Mouse (Mus musculus): ENCODE results near the gene Sh3bp5l. TPM values are rescaled to one million over a fixed set of nuclear protein-coding genes. Genes with fewer than 3 reads are reported as not detected.

The Sh3bp5l gene
- polyA plus RNA-seq, 1 experiment from 2014 or later, result 19.5 TPM

DNA sequence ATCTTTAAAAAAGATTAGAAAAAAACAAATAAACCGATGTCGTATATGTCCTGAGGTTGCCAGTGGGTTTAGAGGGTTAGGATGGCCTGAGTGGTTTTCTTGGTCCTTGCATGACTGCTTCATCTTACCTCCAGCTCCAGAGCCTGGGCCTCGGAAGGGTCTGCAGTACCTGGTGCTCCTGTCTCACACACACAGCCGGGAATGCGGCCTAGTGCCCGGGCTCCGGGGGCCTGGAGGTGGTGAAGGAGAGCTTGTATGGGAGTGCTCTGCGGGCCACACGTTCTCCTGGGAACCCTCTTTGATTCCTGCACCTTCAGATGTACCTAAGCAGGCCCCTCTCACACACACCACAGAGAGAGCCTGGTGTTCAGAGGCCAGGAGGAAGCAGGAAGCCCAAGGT, 21.9 kb upstream of the Sh3bp5l start:
- 94% methylated on average over 9 of the region's 9 CpGs for WGBS
- Histone ChIP-seq H3K9me3 (ENCODE audit: control insufficient read depth, low read length) (no peaks in the 10 kb centered on the region), H3K4me3 (ENCODE audit: control insufficient read depth in 1 of 2, insufficient read depth in 1 of 2, low read depth in 1 of 2, low read length in 2 of 2) (no peak overlapping the region), H3K36me3 (ENCODE audit: control insufficient read depth, insufficient read depth, low read length) (0 out of 2 replicates have a peak, but pooled peaks cover 7% of the 10 kb centered on the region), H3K4me1 (ENCODE audit: control insufficient read depth in 2 of 2, insufficient read depth in 2 of 2, low read length in 2 of 2) (peaks cover 5 to 7% of the 10 kb centered on the region in 2 experiments), H3K27ac (replicated peaks in 1 of 2; ENCODE audit: control insufficient read depth in 1 of 2, insufficient read depth in 1 of 2, low read depth in 2 of 2, low read length in 2 of 2) (no peak overlapping the region), H3K9ac (ENCODE audit: low read length) (no peak overlapping the region), H3K4me2 (ENCODE audit: low read length) (no peak overlapping the region), H3K27me3 (ENCODE audit: control insufficient read depth, insufficient read depth, low read length) (no peaks in the 10 kb centered on the region)
- no peak for ATAC-seq (ENCODE audit: insufficient number of reproducible peaks, insufficient read depth, low FRiP score, low read depth)

DNA sequence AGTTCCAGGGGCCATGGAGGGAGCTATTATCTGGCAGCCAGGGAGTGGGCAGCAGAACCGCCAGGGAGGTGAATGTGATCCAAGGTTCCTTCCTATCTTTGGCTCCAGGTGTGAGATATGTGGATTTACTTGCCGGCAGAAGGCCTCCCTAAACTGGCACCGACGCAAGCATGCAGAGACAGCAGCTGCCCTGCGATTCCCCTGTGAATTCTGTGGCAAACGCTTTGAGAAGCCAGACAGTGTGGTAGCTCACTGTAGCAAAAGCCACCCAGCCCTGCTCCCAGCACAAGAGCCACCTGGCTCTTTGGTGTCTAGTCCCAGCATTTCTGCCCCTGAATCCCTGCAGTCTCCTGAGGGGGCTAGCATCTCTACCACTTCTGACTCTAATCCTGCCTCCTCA, 16.5 kb upstream of the Sh3bp5l start:
- WGBS, result 74% methylated on average over 6 of the region's 6 CpGs
- Histone ChIP-seq H3K27me3 (ENCODE audit: control insufficient read depth, insufficient read depth, low read length) (no peaks in the 10 kb centered on the region), H3K4me1 (ENCODE audit: control insufficient read depth in 2 of 2, insufficient read depth in 2 of 2, low read length in 2 of 2) (no peaks in the 10 kb centered on the region), H3K36me3 (ENCODE audit: control insufficient read depth, insufficient read depth, low read length) (peaks cover 44% of the 10 kb centered on the region), H3K4me2 (ENCODE audit: low read length) (no peak overlapping the region), H3K27ac (replicated peaks in 1 of 2; ENCODE audit: control insufficient read depth in 1 of 2, insufficient read depth in 1 of 2, low read depth in 2 of 2, low read length in 2 of 2) (no peak overlapping the region), H3K4me3 (ENCODE audit: control insufficient read depth in 1 of 2, insufficient read depth in 1 of 2, low read depth in 1 of 2, low read length in 2 of 2) (no peak overlapping the region), H3K9me3 (ENCODE audit: control insufficient read depth, low read length) (no peaks in the 10 kb centered on the region), H3K9ac (ENCODE audit: low read length) (no peak overlapping the region)
- ATAC-seq (ENCODE audit: insufficient number of reproducible peaks, insufficient read depth, low FRiP score, low read depth), result no peak

GRCm38 (mm10) chr11:58315536-58316168, 14.9 kb upstream of the Sh3bp5l start:
- peaks cover 60% of the 10 kb centered on the region for H3K36me3 ChIP-seq (ENCODE audit: control insufficient read depth, insufficient read depth, low read length)
- ATAC-seq (ENCODE audit: insufficient number of reproducible peaks, insufficient read depth, low FRiP score, low read depth), result no peak
- no peaks in the 10 kb centered on the region for H3K4me1 ChIP-seq (ENCODE audit: control insufficient read depth in 2 of 2, insufficient read depth in 2 of 2, low read length in 2 of 2)

DNA sequence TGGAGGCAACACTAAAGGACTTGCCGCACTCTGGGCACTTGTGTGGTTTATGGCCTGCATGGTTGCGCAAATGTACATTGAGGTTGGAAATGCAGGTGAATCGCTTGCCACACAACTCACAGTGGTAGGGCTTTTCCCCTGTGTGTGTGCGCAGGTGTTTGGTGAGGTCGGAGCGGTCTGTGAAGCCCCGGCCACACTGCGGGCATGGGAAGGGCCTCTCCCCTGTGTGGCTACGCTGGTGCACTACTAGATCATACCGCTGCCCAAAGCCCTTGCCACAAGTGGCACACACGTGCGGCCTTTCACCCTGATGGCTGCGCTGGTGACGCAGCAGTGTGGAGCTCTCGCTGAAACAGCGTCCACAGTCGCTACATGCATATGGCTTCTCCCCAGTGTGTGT, 14.2 kb upstream of the Sh3bp5l start:
- no peak overlapping the region for H3K4me2 ChIP-seq (ENCODE audit: low read length)
- 80% methylated on average over 17 of the region's 17 CpGs for WGBS
- H3K9me3 ChIP-seq (ENCODE audit: control insufficient read depth, low read length), result no peaks in the 10 kb centered on the region
- H3K36me3 ChIP-seq (ENCODE audit: control insufficient read depth, insufficient read depth, low read length), result peaks cover 63% of the 10 kb centered on the region
- H3K9ac ChIP-seq (ENCODE audit: low read length), result no peak overlapping the region
- H3K4me3 ChIP-seq (ENCODE audit: control insufficient read depth in 1 of 2, insufficient read depth in 1 of 2, low read depth in 1 of 2, low read length in 2 of 2), result no peak overlapping the region
- no peaks in the 10 kb centered on the region for H3K4me1 ChIP-seq (ENCODE audit: control insufficient read depth in 2 of 2, insufficient read depth in 2 of 2, low read length in 2 of 2)
- no peaks in the 10 kb centered on the region for H3K27me3 ChIP-seq (ENCODE audit: control insufficient read depth, insufficient read depth, low read length)
- no peak for ATAC-seq (ENCODE audit: insufficient number of reproducible peaks, insufficient read depth, low FRiP score, low read depth)
- no peak overlapping the region for H3K27ac ChIP-seq (replicated peaks in 1 of 2; ENCODE audit: control insufficient read depth in 1 of 2, insufficient read depth in 1 of 2, low read depth in 2 of 2, low read length in 2 of 2)

More at GRCm38 (mm10) chr11:58315536-58316168, 14.9 kb upstream of the Sh3bp5l start:
- whole genome bisulfite sequencing, result 92% methylated on average over 5 of the region's 5 CpGs
- Histone ChIP-seq H3K4me3 (ENCODE audit: control insufficient read depth in 1 of 2, insufficient read depth in 1 of 2, low read depth in 1 of 2, low read length in 2 of 2) (no peak overlapping the region), H3K27me3 (ENCODE audit: control insufficient read depth, insufficient read depth, low read length) (no peaks in the 10 kb centered on the region), H3K9me3 (ENCODE audit: control insufficient read depth, low read length) (no peaks in the 10 kb centered on the region), H3K9ac (ENCODE audit: low read length) (no peak overlapping the region), H3K27ac (replicated peaks in 1 of 2; ENCODE audit: control insufficient read depth in 1 of 2, insufficient read depth in 1 of 2, low read depth in 2 of 2, low read length in 2 of 2) (no peak overlapping the region), H3K4me2 (ENCODE audit: low read length) (no peak overlapping the region)

GRCm38 (mm10) chr11:58316768-58317390, 13.6 kb upstream of the Sh3bp5l start:
- no peak for ATAC-seq (ENCODE audit: insufficient number of reproducible peaks, insufficient read depth, low FRiP score, low read depth)
- peaks cover 63% of the 10 kb centered on the region for H3K36me3 ChIP-seq (ENCODE audit: control insufficient read depth, insufficient read depth, low read length)
- WGBS, result 74% methylated on average over 28 of the region's 28 CpGs

DNA sequence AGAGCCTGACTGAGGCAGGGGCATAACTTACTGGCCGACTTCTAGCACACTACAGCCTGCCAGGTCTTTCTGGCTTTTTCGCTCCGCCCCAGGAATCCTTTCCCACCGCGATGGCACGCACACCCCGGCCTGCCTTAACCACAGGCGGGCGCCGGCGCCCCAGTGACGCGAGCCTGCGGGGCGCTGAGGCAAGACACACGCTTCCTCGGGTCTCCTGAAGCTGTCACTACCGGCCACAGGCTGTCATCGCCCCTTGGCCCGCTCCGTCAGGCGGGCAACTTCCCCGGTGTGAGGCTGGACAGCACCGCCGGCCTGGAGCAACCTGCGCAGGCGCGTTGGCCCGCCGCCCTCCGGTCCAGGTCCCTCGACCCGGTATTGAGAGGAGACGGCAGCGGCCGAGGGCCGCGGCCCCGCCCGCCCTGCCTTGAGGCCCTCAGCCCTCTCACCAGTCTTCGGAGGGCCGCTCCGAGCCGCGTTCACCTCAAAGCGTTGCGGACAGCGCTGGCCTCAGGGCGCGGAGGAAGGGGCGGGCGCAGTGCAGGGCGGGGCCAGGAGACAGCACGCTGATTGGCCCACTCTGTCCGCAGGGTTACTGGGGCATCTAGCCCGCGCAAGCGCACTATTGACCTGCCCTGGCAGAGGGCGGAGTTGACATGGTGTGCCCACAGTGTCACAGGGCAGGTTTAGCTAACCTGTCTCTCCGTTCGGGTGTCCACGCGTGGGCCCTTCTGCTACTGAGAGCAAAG, 7.5 kb upstream of the Sh3bp5l start:
- H3K4me2 ChIP-seq (ENCODE audit: low read length), result peak overlapping the region; percentile 97
- peaks cover 5 to 15% of the 10 kb centered on the region in 2 experiments; a peak in 3 of 4 replicates for H3K4me1 ChIP-seq (ENCODE audit: control insufficient read depth in 2 of 2, insufficient read depth in 2 of 2, low read length in 2 of 2)
- H3K27ac ChIP-seq (replicated peaks in 1 of 2; ENCODE audit: control insufficient read depth in 1 of 2, insufficient read depth in 1 of 2, low read depth in 2 of 2, low read length in 2 of 2), result peak overlapping the region; percentile 92 to 97
- peaks cover 47% of the 10 kb centered on the region for H3K36me3 ChIP-seq (ENCODE audit: control insufficient read depth, insufficient read depth, low read length)
- peak overlapping the region; percentile 66 to 67 for H3K4me3 ChIP-seq (ENCODE audit: control insufficient read depth in 1 of 2, insufficient read depth in 1 of 2, low read depth in 1 of 2, low read length in 2 of 2)
- H3K9ac ChIP-seq (ENCODE audit: low read length), result peak overlapping the region; percentile 83
- no peaks in the 10 kb centered on the region for H3K9me3 ChIP-seq (ENCODE audit: control insufficient read depth, low read length)
- peak; percentile 98 for ATAC-seq (ENCODE audit: insufficient number of reproducible peaks, insufficient read depth, low FRiP score, low read depth)
- H3K27me3 ChIP-seq (ENCODE audit: control insufficient read depth, insufficient read depth, low read length), result no peaks in the 10 kb centered on the region
- under 1% methylated on average over 60 of the region's 63 CpGs for WGBS

More at GRCm38 (mm10) chr11:58316768-58317390, 13.6 kb upstream of the Sh3bp5l start:
- Histone ChIP-seq H3K27me3 (ENCODE audit: control insufficient read depth, insufficient read depth, low read length) (no peaks in the 10 kb centered on the region), H3K27ac (replicated peaks in 1 of 2; ENCODE audit: control insufficient read depth in 1 of 2, insufficient read depth in 1 of 2, low read depth in 2 of 2, low read length in 2 of 2) (no peak overlapping the region), H3K4me3 (ENCODE audit: control insufficient read depth in 1 of 2, insufficient read depth in 1 of 2, low read depth in 1 of 2, low read length in 2 of 2) (no peak overlapping the region), H3K4me2 (ENCODE audit: low read length) (no peak overlapping the region), H3K4me1 (ENCODE audit: control insufficient read depth in 2 of 2, insufficient read depth in 2 of 2, low read length in 2 of 2) (peaks cover 0 to 4% of the 10 kb centered on the region in 2 experiments; a peak in 2 of 4 replicates), H3K9me3 (ENCODE audit: control insufficient read depth, low read length) (no peaks in the 10 kb centered on the region), H3K9ac (ENCODE audit: low read length) (no peak overlapping the region)

DNA sequence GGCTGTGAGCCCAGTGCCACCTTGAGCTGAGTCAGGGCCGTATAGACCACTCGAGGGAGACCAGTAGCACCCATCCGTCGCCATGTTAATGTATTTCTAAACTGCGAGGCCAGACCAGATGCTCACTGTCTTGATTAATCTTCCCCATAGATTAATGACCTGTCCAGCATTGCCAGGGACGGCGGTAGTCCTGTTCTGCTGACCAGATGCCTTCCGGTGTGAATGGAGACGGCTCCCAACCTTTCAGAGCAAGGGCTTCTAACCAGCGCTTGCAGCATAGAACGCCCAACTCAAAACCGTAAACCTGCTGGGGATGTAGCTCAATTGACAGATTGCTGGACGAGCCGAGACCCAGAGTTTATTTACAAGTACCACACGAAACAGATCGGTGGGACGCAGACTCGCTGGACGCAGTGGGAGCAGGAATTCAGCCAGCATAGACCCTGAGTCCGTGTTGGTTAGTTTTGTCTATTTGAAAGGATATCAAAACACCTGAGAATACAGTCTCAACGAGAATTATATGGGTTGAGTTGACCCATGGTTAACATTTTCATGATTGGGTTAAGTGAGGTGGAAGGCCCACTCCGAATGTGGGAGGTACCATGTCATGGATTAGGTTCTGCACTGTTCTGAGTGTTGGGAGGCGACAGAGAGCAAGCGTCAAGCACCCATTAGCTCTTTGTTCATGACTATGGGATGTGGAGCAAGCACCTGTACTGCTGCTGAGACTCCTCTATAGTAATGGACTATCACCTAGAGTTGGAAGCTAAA, 6.8 kb upstream of the Sh3bp5l start:
- H3K9me3 ChIP-seq (ENCODE audit: control insufficient read depth, low read length), result no peaks in the 10 kb centered on the region
- peak overlapping the region; percentile 97 for H3K4me2 ChIP-seq (ENCODE audit: low read length)
- peaks cover 39% of the 10 kb centered on the region for H3K36me3 ChIP-seq (ENCODE audit: control insufficient read depth, insufficient read depth, low read length)
- peak overlapping the region; percentile 83 for H3K9ac ChIP-seq (ENCODE audit: low read length)
- H3K4me3 ChIP-seq (ENCODE audit: control insufficient read depth in 1 of 2, insufficient read depth in 1 of 2, low read depth in 1 of 2, low read length in 2 of 2), result peak overlapping the region; percentile 66 to 67
- WGBS, result 13% methylated on average over 24 of the region's 24 CpGs
- H3K27me3 ChIP-seq (ENCODE audit: control insufficient read depth, insufficient read depth, low read length), result no peaks in the 10 kb centered on the region
- peaks cover 5 to 15% of the 10 kb centered on the region in 2 experiments; a peak in 3 of 4 replicates for H3K4me1 ChIP-seq (ENCODE audit: control insufficient read depth in 2 of 2, insufficient read depth in 2 of 2, low read length in 2 of 2)
- 0 out of 2 replicates have a peak, but pooled peaks have one; percentile 1 for ATAC-seq (ENCODE audit: insufficient number of reproducible peaks, insufficient read depth, low FRiP score, low read depth)
- H3K27ac ChIP-seq (replicated peaks in 1 of 2; ENCODE audit: control insufficient read depth in 1 of 2, insufficient read depth in 1 of 2, low read depth in 2 of 2, low read length in 2 of 2), result peak overlapping the region; percentile 81 to 97

Data from heart, embryonic 14.5 days (tissue).